Mouse (Mus musculus): Measurements from ENCODE around the gene Dlx6.

Gene Dlx6

DNA sequence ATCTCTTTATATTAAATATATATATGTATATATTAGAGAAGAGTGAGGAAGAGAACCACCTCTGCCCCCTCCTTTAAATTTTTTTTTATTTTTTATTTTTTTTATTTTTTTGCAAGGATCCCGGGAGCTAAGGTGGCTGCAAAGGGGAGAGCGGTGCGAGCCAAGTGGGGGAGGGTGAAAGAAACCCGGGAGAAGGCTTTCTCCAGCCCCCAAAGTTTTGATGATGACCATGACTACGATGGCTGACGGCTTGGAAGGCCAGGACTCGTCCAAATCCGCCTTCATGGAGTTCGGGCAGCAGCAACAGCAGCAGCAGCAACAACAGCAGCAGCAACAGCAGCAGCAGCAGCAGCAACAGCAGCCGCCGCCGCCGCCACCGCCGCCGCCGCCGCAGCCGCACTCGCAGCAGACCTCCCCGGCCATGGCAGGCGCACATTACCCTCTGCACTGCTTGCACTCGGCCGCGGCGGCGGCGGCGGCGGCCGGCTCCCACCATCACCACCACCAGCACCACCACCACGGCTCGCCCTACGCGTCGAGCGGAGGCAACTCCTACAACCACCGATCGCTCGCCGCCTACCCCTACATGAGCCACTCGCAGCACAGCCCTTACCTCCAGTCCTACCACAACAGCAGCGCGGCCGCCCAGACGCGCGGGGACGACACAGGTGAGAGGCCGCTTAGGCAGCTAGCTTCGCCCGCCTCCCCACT is at the start of gene Dlx6:
TSS of gene Dlx6 (plus strand) at position 175 of the 711 bp plus-strand sequence.
- DNase-seq (ENCODE audit: extremely low read depth, low read depth): no peak

DNA sequence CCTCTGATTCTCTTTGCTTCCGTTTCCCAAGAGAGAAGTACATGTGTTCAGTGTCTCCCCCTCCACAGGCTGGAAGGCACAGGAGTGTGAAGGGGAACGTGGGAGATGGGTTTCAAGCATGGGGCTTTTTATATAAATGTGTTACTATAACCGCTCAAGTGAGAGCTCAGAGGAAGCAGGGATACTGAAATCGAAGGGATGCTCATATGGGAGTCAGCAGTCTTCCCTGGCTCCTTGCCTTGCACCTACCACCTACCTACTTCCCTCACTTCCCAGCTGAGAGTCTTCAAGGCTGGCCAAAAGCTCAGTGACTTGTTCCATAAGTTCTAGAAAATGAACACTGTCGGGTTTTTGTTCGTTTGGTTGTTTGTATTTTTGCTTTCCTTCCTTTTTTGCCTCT is 46.3 kb upstream of the Dlx6 start:
- DNase-seq (ENCODE audit: extremely low read depth, low read depth): no peak

DNA sequence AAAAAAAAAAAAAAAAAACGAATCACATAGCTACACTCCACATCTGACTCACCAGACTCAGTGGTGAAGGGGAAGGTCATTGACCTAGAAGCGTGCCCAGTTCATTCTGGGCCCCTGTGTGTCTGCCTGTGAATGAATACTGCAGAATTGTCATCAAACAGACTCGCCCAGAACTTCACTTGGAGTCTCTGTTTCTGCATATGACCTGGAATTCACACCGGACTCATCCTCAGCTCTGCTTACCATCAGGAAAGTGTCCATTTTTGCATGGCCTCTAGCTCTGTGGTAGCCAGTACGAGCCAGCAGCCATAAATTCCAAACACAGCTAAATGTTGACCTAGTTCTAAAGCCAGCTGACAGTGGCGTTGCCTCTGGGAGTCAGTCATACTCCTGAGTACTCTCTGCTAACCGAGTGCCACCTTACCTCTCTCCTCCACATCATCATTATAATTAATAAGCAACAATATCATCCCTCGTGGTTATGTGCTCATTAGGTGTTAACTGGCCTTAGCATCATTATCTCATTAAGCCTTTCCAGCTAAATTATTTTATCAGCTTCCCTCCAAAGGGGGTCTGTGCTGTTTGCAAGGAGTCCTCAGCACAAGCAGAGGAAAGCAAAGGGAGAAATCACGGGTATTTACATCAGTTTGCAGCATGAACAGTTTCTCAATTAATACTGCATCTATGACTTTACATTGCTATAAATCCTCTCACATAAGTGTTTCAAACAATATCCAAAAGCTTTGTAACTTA is 44.9 kb upstream of the Dlx6 start:
- DNase-seq (ENCODE audit: extremely low read depth, low read depth): no peak

DNA sequence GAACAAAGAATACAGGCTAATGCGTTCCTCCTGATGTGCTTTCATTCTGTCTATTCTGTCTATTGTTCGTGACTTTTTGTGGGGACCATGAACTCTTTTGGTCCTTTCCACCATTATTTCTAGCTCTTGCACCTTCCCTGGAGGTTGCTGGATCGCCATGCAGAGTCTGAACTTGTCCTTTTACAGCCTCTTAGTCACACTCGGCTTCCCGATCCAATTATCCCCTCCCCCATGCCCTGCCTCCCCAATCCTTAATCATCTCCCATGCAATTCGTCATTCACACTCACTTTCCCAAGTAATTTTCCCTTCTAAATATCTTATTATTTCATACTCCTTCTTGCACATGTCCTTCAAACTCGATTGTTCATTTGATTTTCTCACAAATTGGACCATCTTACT is 44.0 kb upstream of the Dlx6 start:
- DNase-seq (ENCODE audit: extremely low read depth, low read depth): no peak

DNA sequence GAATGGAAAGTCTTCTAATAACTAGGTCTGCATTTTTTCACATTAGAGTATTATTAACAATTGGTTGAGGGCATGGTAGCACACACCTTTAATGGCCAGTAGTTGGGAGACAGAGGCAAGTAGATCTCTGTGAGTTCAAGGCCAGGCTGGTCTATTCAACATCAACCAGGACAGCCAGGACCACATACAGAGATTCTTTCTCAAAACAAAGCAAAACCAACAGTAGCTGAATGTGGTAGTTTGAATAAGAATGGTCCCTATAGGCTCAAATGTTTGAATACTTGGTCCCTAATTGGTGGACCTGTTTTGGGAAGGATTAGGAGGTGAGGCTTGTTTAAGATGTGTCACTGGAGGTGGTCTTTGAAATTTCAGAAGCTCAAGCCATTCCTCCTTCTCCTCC is 37.8 kb upstream of the Dlx6 start:
- DNase-seq (ENCODE audit: extremely low read depth, low read depth): no peak

DNA sequence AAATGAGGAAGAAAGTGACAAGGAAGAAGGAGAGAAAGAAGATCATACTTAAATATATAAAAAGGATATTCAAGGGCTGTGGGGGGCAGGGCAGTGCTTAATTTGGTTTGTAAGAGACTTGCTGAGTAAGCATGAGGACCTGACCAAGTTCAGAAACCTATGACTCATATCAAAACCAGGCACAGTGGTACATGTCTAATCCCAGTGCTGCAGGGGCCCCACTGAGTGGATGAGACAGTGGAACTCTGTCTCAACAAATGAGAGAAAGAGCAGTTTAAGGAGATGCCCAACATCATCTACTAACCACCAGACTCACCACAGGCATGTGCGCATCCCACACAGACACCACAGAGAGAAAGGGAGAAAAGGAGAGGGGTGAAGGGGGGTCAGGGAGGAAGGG is 36.3 kb upstream of the Dlx6 start:
- no peak for DNase-seq (ENCODE audit: extremely low read depth, low read depth)

DNA sequence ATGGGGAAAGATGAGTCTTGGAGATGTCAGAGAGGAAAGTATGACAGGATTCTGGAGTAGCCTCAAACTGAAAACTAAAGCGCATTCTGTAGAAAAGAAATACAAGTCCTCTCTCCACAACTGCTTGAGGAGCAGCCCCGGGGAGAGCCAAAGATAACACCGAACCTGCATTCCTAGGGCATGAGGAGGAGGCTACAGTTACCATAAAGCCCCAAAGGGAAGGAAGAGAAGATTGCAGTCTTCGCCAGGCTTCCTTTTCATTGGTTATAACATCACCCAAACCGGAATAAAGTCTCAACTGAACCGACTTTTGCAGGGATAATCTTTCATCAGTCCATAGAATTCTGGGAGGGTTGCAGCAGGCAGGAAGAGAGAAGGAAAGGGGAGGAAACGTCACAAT is 32.7 kb upstream of the Dlx6 start:
- DNase-seq (ENCODE audit: extremely low read depth, low read depth): no peak

DNA sequence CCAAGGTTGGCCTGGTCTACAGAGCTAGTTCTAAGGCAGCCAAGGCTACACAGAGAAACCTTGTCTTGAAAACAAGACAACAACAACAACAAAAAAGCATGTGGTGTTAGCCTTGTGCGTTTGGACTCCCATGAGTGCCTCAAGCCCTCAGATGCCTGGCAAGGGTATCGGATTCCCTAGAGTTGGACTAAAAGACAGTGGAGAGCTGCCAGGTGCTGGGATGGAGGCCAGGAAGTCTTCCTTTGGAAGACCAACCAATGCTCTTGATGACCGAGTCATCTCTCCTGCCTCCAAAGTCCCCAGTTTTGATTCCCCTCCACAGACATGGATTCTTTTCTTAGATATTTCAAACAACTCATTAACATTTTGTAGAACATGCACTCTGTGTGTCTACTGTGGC is 29.8 kb upstream of the Dlx6 start:
- no peak for DNase-seq (ENCODE audit: extremely low read depth, low read depth)

DNA sequence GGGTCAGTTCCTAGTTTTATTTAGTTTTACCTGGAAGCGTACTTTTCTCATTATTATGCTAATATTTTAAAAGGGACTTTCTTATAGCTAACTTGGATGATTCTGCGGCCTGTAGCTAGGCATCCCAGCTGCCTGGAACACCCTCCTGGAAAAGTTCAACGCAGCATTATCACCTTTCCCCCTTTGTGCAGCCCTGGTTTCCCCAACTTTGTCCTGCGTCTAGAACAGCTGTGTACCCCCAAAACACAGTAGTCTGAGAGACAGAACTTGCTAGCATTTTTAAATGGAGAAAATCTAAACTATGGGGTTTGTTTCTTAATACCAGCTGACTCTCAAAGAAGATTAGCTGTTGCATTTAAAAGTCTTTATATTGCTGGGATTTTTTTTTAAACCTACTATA is 14.6 kb upstream of the Dlx6 start:
- DNase-seq (ENCODE audit: extremely low read depth, low read depth): no peak

DNA sequence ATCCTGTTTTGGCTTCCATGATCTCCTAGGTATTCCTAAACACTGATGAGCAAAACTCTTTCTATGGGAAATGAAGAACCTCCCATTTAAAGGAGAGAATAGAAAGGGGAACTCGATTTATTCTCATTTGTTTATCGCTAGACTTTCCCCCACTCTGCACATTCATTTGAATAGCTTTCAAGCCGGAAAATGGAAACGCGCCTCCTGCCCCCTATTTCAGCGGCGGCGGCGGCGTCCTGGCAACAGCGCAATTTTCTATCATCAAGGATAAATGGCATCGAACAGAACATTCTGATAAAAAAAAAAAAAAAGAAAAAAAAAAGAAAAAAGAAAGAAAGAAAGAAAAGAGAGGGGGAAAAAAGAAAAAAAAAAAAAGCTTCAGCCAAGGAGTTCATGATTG is 13.4 kb upstream of the Dlx6 start:
- no peak for DNase-seq (ENCODE audit: extremely low read depth, low read depth)

DNA sequence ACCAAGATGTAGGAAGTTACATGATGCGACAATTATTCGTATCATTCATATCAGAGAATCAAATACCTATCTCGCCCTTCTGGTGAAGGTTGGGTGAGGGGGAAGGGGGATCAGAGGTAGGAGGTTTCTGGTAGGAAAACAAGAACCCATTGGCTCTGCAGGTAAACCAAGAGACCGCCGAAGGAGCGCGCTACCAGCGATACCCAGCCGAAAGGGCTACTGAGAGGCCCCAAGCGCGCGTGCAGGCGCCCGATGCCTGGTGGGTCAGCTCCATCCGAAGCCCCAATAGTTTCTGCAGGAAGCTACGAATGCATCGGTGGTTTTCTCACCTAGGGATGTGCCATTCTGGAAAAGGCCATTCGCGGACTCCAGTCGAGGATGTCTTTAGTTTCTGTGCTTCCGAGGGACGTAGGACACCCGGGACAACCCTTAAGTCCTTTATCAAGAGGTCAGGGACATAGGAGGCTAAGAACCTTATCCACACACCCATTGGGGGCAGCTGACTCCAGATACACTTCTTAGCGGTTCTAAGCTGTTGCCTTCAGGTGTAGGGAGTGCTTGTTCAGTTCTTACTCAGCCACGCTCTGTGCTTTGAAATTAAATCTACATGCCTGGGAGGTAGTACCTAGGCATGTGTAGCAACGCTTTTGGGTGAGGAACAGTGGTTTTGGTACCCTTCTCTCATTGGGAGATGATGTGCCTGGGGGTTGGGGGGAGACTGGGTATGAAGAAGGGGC is 12.6 kb upstream of the Dlx6 start:
- no peak for DNase-seq (ENCODE audit: extremely low read depth, low read depth)

DNA sequence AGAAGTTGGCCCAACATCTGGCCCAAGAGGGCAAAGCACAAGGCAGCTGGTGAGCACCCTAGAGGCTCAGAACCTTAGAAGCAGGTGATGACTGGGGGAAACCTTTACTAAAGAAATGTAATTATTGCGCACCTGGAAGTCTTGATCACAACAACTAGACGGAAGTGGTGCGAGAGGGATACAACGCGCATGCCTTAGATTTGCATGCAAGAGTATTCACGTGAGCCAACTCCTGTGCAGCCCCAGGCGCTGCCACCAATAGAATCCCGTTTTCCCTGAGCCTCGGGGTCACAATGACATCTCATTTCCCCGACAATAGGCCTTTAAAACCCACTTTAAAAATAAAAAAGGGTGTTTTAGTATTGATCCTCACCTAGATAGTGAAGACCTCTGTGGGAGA is 12.0 kb upstream of the Dlx6 start:
- DNase-seq (ENCODE audit: extremely low read depth, low read depth): no peak

DNA sequence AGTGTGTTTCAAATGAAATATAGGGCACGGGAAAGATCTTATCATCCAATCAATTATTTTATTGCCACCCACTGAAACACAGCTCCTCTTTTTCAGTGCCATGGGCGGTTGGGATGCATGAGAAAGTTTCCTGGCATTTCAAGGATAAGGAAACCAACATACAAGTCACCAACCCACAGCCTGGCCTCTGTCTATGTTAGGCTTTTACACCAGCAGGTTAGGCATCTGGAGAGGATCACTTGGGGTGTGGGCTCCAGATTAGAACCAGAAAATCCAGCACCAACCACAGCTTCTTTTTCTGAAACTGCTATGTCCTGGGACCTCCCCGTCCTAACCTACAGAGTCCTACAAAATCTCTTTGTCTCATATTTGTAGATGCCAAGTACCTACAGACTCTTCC is 10.2 kb upstream of the Dlx6 start:
- no peak for DNase-seq (ENCODE audit: extremely low read depth, low read depth)

DNA sequence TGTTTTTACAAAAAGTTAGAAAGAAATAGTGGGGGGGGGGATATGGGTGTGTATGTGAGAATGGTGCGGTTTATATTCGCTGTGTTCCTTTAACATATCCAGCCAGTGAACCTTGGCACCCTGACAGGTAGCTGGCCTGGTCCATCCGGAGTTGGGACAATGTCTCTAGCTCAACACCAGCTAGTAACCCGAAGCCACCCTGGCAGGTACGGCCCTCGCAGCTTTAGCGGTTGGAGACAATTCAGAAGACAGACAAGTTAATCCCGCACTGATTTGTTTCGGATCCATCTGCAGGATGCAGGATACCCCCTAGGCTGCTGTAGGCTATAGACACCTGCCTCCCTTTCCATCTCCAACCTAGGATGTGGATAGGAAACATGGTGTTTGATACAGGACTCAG is 9.0 kb upstream of the Dlx6 start:
- no peak for DNase-seq (ENCODE audit: extremely low read depth, low read depth)

DNA sequence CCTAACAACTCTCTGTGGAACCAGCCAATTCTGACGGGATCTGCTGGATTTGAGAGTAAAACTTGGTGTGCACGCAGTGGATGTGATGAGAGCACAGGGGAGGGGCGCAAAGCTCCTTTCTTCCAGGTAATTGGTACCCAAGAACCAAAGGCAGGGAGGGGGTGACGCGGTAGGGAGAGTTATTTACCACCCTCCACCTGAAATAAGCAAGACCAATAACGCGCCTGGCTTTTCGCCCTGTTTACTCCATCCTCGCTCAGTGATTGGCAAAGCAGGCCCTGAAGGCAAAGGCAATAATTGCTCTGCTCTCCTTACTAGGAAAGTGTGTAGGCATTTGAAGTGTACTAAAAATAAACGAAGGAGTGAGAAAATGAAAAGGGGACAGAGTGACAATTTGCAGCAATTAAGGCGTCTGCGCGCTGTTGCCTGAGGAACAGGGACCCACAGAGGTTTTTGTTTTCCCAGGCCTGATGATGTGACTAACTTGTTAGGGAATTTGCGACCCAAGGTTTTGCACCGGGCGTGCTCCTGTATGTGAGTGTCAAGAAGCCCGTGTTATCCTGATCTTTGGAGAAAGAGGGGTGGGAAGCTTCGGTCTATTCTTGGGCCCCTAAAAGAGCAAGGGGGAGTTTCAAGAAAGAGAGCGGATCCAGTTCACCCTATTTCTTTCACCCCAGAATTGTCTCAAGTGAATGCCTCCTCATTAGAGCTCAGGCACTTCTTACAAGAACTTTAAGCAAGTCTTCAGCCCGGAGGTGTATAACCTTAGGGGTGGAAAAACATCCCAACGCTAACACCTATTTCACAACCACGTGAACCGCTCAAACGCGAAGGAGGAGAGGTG is 8.0 kb upstream of the Dlx6 start:
- DNase-seq (ENCODE audit: extremely low read depth, low read depth): no peak

DNA sequence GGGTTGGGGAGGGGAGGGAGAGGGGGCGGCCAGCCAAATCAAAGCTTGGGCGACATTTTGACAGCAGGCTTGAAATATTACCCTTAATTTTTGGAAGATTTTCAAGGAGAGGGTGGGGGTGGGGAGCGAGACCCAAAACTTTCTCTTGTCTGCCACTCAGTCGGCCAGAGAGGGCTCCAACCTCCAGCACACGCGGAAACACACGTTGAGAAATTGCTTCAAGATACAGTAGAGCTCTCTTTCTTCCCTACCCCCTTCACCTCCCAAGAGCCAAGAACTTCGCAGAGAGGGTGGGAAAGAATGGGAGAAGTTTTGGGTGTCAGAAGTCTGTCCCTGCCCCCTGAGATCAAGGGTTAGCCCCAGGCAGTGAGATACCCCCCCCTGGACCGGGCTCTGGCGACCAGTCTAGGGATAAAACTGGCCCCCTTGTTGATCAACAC is 7.4 kb upstream of the Dlx6 start:
- no peak for DNase-seq (ENCODE audit: extremely low read depth, low read depth)

DNA sequence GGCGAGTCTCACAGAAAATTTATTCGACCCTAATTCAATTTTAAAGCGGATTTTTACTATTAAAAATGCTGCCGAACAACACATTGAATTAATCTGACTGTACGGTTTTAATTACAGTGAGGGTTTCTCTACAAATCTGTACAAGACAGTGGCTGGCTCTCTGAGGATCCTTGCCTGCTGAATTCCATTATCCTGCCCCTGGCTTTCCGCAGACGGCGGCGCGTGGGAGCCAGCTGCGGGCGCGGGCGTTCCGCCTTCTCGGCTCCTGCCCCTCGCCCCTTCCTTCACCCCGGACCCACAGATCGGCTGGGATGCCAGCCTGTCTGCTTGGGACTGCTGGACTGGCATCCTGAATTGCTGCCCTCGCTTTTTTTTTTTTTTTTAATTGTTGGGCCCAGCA is 6.8 kb upstream of the Dlx6 start:
- no peak for DNase-seq (ENCODE audit: extremely low read depth, low read depth)

DNA sequence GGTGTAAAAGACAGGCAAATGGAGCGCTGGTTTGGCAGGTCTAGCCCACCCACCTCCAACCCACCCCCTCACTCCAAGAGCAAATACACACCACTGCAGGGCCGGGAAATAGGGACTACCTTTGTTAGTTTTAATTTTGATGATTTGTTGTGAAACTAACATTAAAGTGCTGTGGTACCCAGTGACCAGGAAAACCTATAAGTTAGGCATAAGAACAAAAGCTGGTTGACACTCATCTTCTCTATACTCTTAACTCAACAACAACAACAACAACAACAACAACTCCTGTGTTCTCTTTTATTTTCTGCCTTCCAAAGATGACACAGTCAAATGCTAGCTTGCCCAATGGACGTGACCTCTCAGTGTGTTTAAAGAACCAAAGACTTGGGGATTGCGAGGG is 6.3 kb upstream of the Dlx6 start:
- DNase-seq (ENCODE audit: extremely low read depth, low read depth): no peak

DNA sequence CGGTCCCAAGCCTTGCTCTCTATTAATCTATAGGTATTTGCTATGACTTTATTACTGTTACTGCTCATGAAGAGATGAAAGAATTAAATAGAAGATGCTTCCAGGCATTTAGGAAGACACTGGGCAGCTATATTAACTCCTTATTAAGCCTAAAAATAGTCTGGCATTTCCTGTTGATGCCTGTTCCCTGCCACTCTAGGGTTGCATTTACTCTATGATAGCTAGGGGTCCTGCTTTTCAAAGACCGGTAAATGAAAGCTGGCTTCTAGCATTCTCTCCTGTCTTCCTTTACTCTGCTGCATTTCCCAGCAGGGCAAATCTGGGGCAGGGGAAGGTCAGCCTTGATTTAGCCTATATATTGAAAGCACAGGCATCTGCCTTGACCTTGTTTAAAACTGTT is 5.4 kb upstream of the Dlx6 start:
- DNase-seq (ENCODE audit: extremely low read depth, low read depth): no peak

DNA sequence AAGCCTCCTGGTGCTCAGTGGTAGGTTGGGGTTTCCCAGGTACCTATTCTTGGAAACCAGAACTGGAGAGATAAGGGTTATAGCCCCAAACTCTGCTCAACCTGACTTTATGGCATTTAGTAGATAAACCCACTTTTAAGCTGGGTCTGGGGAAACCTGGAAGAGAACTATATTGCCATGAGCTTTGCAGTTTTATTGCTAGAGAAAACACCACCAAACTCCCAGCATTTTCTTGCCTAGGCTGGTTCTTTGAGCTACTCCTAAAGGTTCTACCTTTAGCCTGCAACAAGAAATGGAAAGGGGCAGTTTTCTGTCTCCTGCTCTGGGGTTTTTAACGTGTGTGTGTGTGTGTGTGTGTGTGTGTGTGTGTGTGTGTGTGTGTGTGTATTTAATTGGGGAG is 4.6 kb upstream of the Dlx6 start:
- DNase-seq (ENCODE audit: extremely low read depth, low read depth): no peak

DNA sequence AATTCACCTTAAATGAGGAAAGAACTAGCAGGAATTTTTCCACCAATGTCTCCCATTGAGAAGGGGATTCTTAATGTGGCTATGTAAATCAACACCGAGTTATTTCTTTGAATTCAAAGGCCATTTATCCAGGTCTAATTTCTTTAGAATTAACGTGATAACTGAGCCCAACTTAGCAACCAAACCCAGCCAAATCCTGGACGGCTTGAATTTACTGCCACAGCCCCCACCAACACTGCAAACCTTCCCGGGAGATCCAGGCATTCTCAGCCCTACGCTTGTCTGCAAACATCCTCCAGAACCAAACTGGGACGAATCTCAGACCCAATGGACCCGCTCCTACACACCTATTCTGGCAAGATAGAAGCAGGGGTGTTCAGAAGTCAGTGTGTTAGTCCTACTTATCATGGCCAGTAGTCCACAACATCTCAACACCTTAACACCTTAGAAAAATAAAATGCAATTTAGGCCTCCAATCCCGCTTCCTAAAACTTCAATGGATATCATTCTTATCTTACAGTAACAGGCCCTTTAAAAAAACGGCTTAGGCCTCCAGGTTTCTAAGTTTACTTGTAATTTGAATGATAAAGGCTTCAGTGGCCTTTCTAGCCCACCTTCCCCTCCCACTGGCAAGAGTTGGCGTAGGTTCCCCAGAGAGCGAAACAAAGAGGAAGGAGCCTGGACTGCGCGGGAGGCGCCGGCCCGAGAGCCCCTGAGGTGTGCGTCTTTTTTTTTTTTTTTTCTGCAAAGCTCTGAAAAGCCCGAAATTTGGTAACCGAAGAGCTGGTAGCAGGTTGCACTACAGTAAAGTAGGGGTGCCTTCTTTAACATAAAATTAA is 3.8 kb upstream of the Dlx6 start:
- no peak for DNase-seq (ENCODE audit: extremely low read depth, low read depth)
